Mouse (Mus musculus) induced T-regulatory cell, adult 2 months (primary cell): ENCODE measurements around the gene Clvs2.

Experiments used
- DNase-seq: peaks from one replicate; pipeline ENCODE4 v3.0.0-alpha.2; 2012; ENCODE audit warnings: low read depth

Clvs2 gene

GRCm38 (mm10) chr10:33624131-33624879 is at the start of gene Clvs2:
Clvs2 (minus strand) TSS chr10:33624769.
- no peak for DNase-seq

GRCm38 (mm10) chr10:33653142-33653541 is 28.6 kb upstream of the Clvs2 start:
- DNase-seq: peak; percentile 1

- no peak for DNase-seq
Observed at GRCm38 (mm10) chr10:33623577-33623991, 985 bp downstream of the Clvs2 start.

DNA sequence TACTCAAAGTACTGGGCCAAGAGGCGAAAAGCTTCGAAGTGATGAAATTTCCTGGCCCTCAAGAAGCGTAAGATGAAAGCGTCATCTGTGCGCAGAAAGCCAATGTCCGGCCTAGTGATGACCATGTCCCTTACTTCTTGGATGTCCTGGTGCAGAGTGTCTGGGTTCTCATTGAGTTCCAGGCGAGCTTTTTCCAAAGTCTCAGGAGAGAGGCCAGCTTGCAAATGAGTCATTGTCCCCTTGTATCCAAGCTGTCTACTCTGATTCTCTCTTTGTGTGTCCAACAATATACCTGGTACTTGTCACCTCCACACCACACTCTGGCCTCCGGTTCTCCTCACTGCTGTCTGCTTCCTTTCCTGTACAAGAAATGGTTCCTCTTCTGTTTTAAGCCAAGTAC is 1.9 kb downstream of the Clvs2 start:
- DNase-seq: no peak

- no peak for DNase-seq
Observed at GRCm38 (mm10) chr10:33616207-33616606, 8.4 kb downstream of the Clvs2 start.

DNA sequence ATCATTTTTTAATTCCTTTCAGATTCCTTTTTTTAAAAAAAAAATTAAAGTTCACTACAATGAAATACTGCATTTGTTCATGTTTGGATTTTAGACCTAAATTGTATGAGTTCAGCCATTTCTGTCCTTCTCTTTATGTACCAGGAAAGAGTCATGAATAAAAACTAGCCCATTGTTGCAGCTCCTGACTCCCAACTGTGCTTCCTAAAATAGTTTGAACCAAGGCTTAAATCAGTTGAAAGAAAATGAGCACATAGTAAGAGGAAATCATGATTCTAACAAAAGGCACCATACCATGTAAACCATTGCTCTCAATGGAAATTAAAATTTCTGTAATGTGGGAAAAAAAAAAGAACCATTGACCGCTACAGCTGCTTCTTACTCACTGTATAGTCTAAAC is 11.4 kb downstream of the Clvs2 start:
- DNase-seq: no peak

DNA sequence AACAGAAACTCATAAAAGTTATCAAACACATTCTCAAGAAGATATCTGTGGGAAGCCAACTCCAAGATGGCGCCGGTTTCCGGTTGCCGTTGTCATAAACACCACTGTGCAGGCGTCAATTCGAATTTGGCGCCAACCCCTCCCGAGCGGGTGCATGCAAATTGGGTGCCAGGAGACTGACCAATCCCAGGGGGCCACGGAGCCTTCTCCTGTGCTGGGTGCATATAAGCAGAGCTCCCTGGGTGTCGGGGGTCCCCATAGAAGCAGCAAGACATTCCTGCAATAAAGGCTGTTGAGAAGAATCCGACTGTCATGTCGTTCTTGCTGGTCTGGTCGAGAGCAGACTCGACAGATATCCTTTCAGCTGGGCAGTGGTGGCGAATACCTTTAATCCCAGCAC is 31.8 kb downstream of the Clvs2 start:
- no peak for DNase-seq

- no peak for DNase-seq
Observed at GRCm38 (mm10) chr10:33588800-33589199, 35.8 kb downstream of the Clvs2 start.

GRCm38 (mm10) chr10:33587118-33587517 is 37.5 kb downstream of the Clvs2 start:
- no peak for DNase-seq

DNA sequence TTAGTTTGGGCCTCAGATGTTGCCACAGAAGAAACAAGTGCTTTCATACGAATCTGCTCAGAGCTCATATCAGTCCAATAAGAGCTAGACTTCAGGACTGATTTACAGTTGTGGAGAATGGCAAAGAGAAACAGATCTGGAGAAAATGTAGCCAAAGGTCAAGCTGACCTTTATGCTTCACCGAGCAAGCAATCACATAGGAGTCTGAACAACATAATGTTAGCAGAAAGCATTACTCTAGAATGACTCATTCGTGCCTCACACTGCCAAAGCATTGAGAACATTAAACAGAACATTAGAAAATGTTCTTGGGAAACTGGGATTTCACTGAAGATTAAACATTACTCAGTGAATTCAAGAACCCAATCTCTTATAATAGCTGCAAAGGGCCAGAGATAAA is 66.5 kb downstream of the Clvs2 start:
- no peak for DNase-seq

DNA sequence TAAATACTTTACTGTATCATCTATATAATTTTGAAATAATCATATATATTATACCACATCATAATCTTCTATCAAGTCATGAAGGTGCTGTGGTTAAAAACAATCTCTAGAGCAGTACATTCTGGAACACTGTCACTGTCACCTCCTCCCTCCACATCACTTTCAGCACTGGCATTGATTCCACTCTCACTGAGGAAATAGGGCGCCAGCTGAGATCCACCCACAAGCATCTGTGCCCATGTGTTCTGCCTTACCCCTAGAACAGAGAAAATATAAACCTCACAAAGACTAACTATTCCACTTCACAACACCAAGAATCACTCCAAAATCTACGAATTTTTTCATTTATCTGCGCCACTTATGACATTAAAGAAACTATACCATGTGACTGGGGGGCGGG is 84.2 kb downstream of the Clvs2 start:
- no peak for DNase-seq
